Mouse (Mus musculus): ENCODE measurements around the gene 6330403K07Rik. TPM values are rescaled to one million over a fixed set of nuclear protein-coding genes. Genes with fewer than 3 reads are reported as not detected.

6330403K07Rik gene
- polyA plus RNA-seq, 1 experiment from 2014 or later, result 63.1 TPM

DNA sequence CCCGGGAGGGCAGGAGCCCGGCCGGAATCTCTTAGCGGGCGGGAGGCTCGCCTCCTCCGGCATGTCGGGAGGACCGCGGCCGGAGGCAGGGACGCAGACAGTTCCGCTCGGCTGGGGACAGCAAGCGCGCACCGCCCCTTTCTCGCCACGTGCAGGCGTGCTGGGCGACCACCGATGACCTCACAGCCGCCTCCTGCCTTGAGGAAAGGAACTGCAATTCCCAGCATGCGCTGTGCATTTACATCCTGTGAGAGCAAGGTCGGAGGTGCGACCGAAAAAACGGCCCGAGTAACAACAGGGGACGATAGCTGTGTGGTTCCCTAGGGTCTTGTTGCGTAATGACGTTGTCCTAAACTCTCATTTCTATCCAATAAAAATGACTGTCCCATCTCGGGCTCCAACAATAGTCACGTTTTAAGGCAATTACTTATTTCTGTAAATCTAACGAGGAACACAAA lies 29.0 kb downstream of the 6330403K07Rik start, which contains the start of gene Dhx33:
Gene Dhx33 (minus strand): TSS at position 122 of the 458 bp plus-strand sequence.
- Histone ChIP-seq H3K9ac (ENCODE audit: low read length) (peak within 1 kb of the TSS; percentile 85), H3K4me3 (replicated peaks; ENCODE audit: low read length) (peak within 1 kb of the TSS; percentile 91), H3K27me3 (ENCODE audit: control insufficient read depth, insufficient read depth, low read length) (no peaks in the 10 kb centered on the region), H3K9me3 (replicated peaks; ENCODE audit: control insufficient read depth, low read length) (no peaks in the 10 kb centered on the region), H3K36me3 (ENCODE audit: control insufficient read depth, insufficient read depth, low read length) (peaks cover 7% of the 10 kb centered on the region; the same call in 1 of the 2 replicates), H3K4me2 (ENCODE audit: low read depth, low read length) (peak within 1 kb of the TSS; percentile 68), H3K4me1 (ENCODE audit: control insufficient read depth, insufficient read depth, low read length) (peaks cover 13% of the 10 kb centered on the region), H3K27ac (ENCODE audit: low read length) (peak within 1 kb of the TSS; percentile 84)
- peak; percentile 97 for ATAC-seq (ENCODE audit: insufficient read depth, low FRiP score)
- 0% methylated on average over 35 of the region's 35 CpGs for WGBS

DNA sequence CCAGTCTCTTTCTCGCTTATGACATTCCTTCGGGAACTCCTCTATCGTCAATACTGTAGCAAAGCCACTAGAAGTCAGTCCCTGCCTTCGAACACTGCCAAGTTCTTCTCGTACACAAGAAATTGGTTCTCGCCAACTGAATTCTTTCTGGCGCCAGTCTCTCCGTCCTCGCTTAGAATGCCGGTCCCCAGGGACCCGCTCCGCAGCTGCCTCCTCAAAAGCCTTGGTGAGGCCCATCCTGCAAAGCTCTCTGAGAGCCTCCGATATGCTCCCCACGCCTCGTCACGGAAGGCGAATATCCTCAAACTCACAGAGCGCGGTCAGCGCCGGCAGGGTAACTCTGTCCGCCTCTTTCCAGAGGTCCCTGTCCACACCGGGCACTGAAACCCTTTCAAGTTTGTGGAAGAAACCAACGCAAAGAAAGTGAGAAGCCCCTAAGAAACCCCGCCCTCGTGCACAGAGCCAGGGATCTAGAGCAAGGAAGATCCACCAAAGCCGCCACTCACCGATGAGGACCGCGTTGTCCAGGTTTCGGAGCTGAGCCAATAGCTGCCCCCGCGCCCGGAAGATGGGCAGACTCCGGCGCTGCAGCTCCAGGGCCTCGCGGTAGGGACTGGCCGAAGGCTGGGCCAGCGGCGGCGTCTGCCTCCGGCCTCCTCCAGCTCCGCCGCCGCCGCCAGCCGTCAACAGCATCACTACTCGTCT lies 29.6 kb downstream of the 6330403K07Rik start:
- H3K4me1 ChIP-seq (ENCODE audit: control insufficient read depth, insufficient read depth, low read length), result peaks cover 13% of the 10 kb centered on the region
- H3K4me3 ChIP-seq (replicated peaks; ENCODE audit: low read length), result peak overlapping the region; percentile 91
- no peaks in the 10 kb centered on the region for H3K27me3 ChIP-seq (ENCODE audit: control insufficient read depth, insufficient read depth, low read length)
- peaks cover 4% of the 10 kb centered on the region; the same call in 1 of the 2 replicates for H3K36me3 ChIP-seq (ENCODE audit: control insufficient read depth, insufficient read depth, low read length)
- H3K9me3 ChIP-seq (replicated peaks; ENCODE audit: control insufficient read depth, low read length), result no peaks in the 10 kb centered on the region
- peak overlapping the region; percentile 85 for H3K9ac ChIP-seq (ENCODE audit: low read length)
- peak overlapping the region; percentile 68 for H3K4me2 ChIP-seq (ENCODE audit: low read depth, low read length)
- peak; percentile 65 for ATAC-seq (ENCODE audit: insufficient read depth, low FRiP score)
- under 1% methylated on average over 49 of the region's 49 CpGs for WGBS
- peak overlapping the region; percentile 84 for H3K27ac ChIP-seq (ENCODE audit: low read length)

DNA sequence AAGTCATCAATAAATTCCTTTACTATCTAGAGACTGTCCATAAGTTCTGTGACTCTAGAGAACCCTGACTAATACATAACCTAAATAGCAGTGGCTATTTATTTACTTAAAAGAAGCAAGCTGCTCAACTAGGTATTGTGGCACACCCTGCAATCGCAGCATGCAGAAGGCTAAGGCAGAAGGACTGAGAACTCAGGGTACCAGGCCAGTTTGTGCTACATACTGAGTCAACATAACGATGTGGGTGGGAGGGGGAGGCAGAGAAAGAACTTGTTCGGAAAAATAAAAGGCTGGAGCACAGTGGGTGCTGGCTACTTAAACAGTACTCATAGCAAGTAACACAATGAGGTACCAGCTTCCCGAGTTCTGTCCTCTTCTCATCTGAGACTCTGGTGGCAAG lies 32.1 kb downstream of the 6330403K07Rik start:
- 91% methylated on average over 4 of the region's 4 CpGs for WGBS

GRCm38 (mm10) chr11:70982557-70983228 lies 50.6 kb downstream of the 6330403K07Rik start, which contains the start of gene C1qbp:
Gene C1qbp (minus strand): TSS chr11:70983026.
- peak; percentile 96 for ATAC-seq (ENCODE audit: insufficient read depth, low FRiP score)
- WGBS, result under 1% methylated on average over 64 of the region's 64 CpGs
- Histone ChIP-seq H3K36me3 (ENCODE audit: control insufficient read depth, insufficient read depth, low read length) (peaks cover 20% of the 10 kb centered on the region), H3K9me3 (replicated peaks; ENCODE audit: control insufficient read depth, low read length) (no peaks in the 10 kb centered on the region), H3K27ac (ENCODE audit: low read length) (peak within 1 kb of the TSS; percentile 54; the same call in 1 of the 2 replicates), H3K4me1 (ENCODE audit: control insufficient read depth, insufficient read depth, low read length) (peaks cover 8% of the 10 kb centered on the region; the same call in 1 of the 2 replicates), H3K4me2 (ENCODE audit: low read depth, low read length) (peak within 1 kb of the TSS; percentile 81), H3K9ac (ENCODE audit: low read length) (peak within 1 kb of the TSS; percentile 94), H3K4me3 (replicated peaks; ENCODE audit: low read length) (peak within 1 kb of the TSS; percentile 85), H3K27me3 (ENCODE audit: control insufficient read depth, insufficient read depth, low read length) (no peaks in the 10 kb centered on the region)

More for the DNA sequence above, 32.1 kb downstream of the 6330403K07Rik start:
- Histone ChIP-seq H3K27me3 (ENCODE audit: control insufficient read depth, insufficient read depth, low read length) (no peaks in the 10 kb centered on the region), H3K9ac (ENCODE audit: low read length) (no peak overlapping the region), H3K4me2 (ENCODE audit: low read depth, low read length) (no peak overlapping the region), H3K4me3 (replicated peaks; ENCODE audit: low read length) (no peak overlapping the region), H3K36me3 (ENCODE audit: control insufficient read depth, insufficient read depth, low read length) (peaks cover 4% of the 10 kb centered on the region; the same call in 1 of the 2 replicates), H3K9me3 (replicated peaks; ENCODE audit: control insufficient read depth, low read length) (no peaks in the 10 kb centered on the region), H3K27ac (ENCODE audit: low read length) (no peak overlapping the region), H3K4me1 (ENCODE audit: control insufficient read depth, insufficient read depth, low read length) (peaks cover 13% of the 10 kb centered on the region)
- no peak for ATAC-seq (ENCODE audit: insufficient read depth, low FRiP score)

DNA sequence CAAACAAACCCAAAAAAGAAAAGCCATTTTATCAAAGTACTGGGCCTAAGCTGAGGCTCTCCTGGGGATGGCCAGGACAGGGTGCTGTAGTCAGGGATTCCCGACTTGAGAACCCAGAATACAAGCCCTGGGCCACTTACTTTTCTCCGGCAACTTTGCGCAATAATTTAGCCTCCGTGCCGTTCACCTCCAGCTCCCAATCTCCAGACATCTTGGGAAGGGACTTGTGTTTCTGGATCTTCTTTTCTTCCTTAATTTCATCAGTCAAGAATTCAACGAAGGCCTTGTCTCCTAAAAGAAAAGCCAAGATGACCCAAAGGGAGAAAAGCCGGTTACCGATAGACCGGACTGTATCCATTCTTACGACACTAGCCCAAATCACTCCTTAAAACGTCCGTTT lies 51.3 kb downstream of the 6330403K07Rik start:
- peaks cover 13% of the 10 kb centered on the region for H3K36me3 ChIP-seq (ENCODE audit: control insufficient read depth, insufficient read depth, low read length)
- peak overlapping the region; percentile 85 for H3K4me3 ChIP-seq (replicated peaks; ENCODE audit: low read length)
- WGBS, result 5% methylated on average over 12 of the region's 12 CpGs
- H3K4me2 ChIP-seq (ENCODE audit: low read depth, low read length), result peak overlapping the region; percentile 81
- H3K27ac ChIP-seq (ENCODE audit: low read length), result no peak overlapping the region
- H3K9me3 ChIP-seq (replicated peaks; ENCODE audit: control insufficient read depth, low read length), result no peaks in the 10 kb centered on the region
- H3K4me1 ChIP-seq (ENCODE audit: control insufficient read depth, insufficient read depth, low read length), result peaks cover 8% of the 10 kb centered on the region; the same call in 1 of the 2 replicates
- ATAC-seq (ENCODE audit: insufficient read depth, low FRiP score), result no peak
- peak overlapping the region; percentile 94 for H3K9ac ChIP-seq (ENCODE audit: low read length)
- no peaks in the 10 kb centered on the region for H3K27me3 ChIP-seq (ENCODE audit: control insufficient read depth, insufficient read depth, low read length)

Other genes with a start within 250 kb of the 6330403K07Rik start
- gene Scimp, start 220.9 kb downstream of the 6330403K07Rik start, polyA plus RNA-seq (2015; fragmentation: Nextera tagmentation; extraction: Ambion mirVana), result 0.66 TPM in 1 of 2 replicates, not detected in the other
- 22.2 and 27.5 TPM in 2 replicates for gene Rabep1, start 188.7 kb downstream of the 6330403K07Rik start, polyA plus RNA-seq (2015; fragmentation: Nextera tagmentation; extraction: Ambion mirVana)
- gene Nup88, start 63.5 kb downstream of the 6330403K07Rik start, polyA plus RNA-seq (2015; fragmentation: Nextera tagmentation; extraction: Ambion mirVana), result 107 and 116 TPM in 2 replicates
- 66.1 and 72.2 TPM in 2 replicates for gene Rpain, start 63.3 kb downstream of the 6330403K07Rik start, polyA plus RNA-seq (2015; fragmentation: Nextera tagmentation; extraction: Ambion mirVana)
- 211 and 239 TPM in 2 replicates for gene C1qbp, start 50.5 kb downstream of the 6330403K07Rik start, polyA plus RNA-seq (2015; fragmentation: Nextera tagmentation; extraction: Ambion mirVana)
- gene Dhx33, start 29.1 kb downstream of the 6330403K07Rik start, polyA plus RNA-seq (2015; fragmentation: Nextera tagmentation; extraction: Ambion mirVana), result 16.4 and 16.5 TPM in 2 replicates
- gene Mis12, start 13.9 kb downstream of the 6330403K07Rik start, polyA plus RNA-seq (2015; fragmentation: Nextera tagmentation; extraction: Ambion mirVana), result 38.2 and 41.9 TPM in 2 replicates
- gene Derl2, start 13.7 kb downstream of the 6330403K07Rik start, polyA plus RNA-seq (2015; fragmentation: Nextera tagmentation; extraction: Ambion mirVana), result 51.2 and 63.1 TPM in 2 replicates
- 0.26 and 0.32 TPM in 2 replicates for gene Nlrp1a, start 111.2 kb upstream of the 6330403K07Rik start, polyA plus RNA-seq (2015; fragmentation: Nextera tagmentation; extraction: Ambion mirVana)
- gene Nlrp1b, start 197.2 kb upstream of the 6330403K07Rik start, polyA plus RNA-seq (2015; fragmentation: Nextera tagmentation; extraction: Ambion mirVana), result 0.06 TPM in 1 of 2 replicates, not detected in the other